Mouse (Mus musculus): ENCODE data around the gene Becn1. TPM values are rescaled to one million over a fixed set of nuclear protein-coding genes. Genes with fewer than 3 reads are reported as not detected.
A peak's percentile ranks its signal among the peaks of the same experiment; 100 is the strongest.

Becn1 gene
- polyA plus RNA-seq, 1 experiment from 2014 or later = 203 TPM

DNA sequence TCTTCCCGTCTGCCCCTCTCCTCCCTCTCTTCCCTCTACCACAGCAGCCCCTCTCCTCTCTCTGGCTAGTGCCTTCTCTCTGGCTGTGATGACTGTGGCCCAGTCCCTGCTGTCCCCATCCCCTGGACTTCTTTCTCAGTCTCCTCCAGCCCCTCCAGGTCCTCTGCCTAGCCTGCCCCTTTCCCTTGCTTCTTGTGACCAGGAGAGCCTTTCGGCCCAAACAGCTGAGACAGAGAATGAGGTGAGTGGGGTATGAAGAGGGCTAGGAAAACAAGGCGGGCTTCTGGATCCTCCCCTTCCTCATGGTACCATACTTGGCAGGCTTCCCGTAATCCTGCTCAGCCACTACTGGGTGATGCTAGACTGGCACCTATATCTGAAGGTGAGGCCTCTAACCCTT lies 26.8 kb downstream of the Becn1 start:
- H3K27me3 ChIP-seq = no peaks in the 10 kb centered on the region
- ChIA-PET CTCF (no interaction called here), POLR2A (interaction anchor here (6.1 kb wide), 1 partner anchor 16 kb away, joined by 51 read pairs; the partner anchor contains the start of gene Wnk4)
- in situ Hi-C loops (cut with MboI; ENCODE audit: low pct_unique_long_range_greater_than_20kb) = no loop called here
- TF ChIP-seq CTCF (IDR thresholded peaks at IDR 0.05) = no peak
- ATAC-seq (no peak), DNase-seq (ENCODE audit: low read depth, low spot score) (no peak)

- ChIA-PET CTCF (interaction anchor here (1.0 kb wide), 1 partner anchor 30 kb away, joined by 3 read pairs; the partner anchor contains the start of gene Becn1), POLR2A (interaction anchor here (1.6 kb wide), 1 partner anchor 12 kb away, joined by 5 read pairs; the partner anchor contains the start of gene Wnk4)
- no peak for TF ChIP-seq CTCF (IDR thresholded peaks at IDR 0.05)
- H3K27me3 ChIP-seq = no peaks in the 10 kb centered on the region
- ATAC-seq (no peak), DNase-seq (ENCODE audit: low read depth, low spot score) (no peak)
- in situ Hi-C loops (cut with MboI; ENCODE audit: low pct_unique_long_range_greater_than_20kb) = no loop called here
Observed at GRCm38 (mm10) chr11:101272446-101272845, 29.6 kb downstream of the Becn1 start.

GRCm38 (mm10) chr11:101269577-101270116 lies 32.4 kb downstream of the Becn1 start:
- ATAC-seq = no peak
- POLR2A ChIA-PET = interaction anchor here (0.7 kb wide), 1 partner anchor 20 kb away, joined by 3 read pairs; no protein-coding TSS in a partner anchor
- TF ChIP-seq CTCF (IDR thresholded peaks at IDR 0.05) = no peak
- DNase-seq (ENCODE audit: low read depth, low spot score) = no peak
- in situ Hi-C loops (cut with MboI; ENCODE audit: low pct_unique_long_range_greater_than_20kb) = no loop called here
- CTCF ChIA-PET = no interaction called here
- H3K27me3 ChIP-seq = no peaks in the 10 kb centered on the region

GRCm38 (mm10) chr11:101265906-101266305 lies 36.2 kb downstream of the Becn1 start:
- no peaks in the 10 kb centered on the region for H3K27me3 ChIP-seq
- DNase-seq (ENCODE audit: low read depth, low spot score) = no peak
- no peak for ATAC-seq
- ChIA-PET CTCF (interaction anchor here (0.8 kb wide), 1 partner anchor 129 kb away, joined by 3 read pairs; no protein-coding TSS in a partner anchor), POLR2A (interaction anchor here (1.1 kb wide), 1 partner anchor 12 kb away, joined by 3 read pairs; the partner anchor contains the start of gene Vps25)
- no peak for TF ChIP-seq CTCF (IDR thresholded peaks at IDR 0.05)
- in situ Hi-C loops (cut with MboI; ENCODE audit: low pct_unique_long_range_greater_than_20kb) = no loop called here

DNA sequence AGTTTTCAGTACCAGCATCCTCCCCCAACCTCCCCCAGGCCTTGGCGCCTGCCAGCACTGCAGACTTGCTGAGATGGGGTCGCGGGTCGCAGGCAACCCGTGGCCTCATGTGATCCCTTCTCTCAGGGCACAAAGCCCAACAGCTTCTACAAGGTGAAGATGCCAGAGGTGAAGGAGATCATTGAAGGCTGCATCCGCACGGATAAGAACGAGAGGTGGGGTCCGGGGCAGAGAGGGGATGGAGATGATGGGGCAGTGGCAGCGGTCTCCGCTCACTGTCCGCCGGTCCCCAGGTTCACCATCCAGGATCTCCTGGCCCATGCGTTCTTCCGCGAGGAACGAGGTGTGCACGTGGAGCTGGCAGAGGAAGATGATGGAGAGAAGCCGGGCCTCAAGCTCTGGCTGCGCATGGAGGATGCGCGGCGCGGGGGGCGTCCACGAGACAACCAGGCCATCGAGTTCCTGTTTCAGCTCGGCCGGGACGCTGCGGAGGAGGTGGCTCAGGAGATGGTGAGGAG lies 37.1 kb downstream of the Becn1 start:
- H3K27me3 ChIP-seq = no peaks in the 10 kb centered on the region
- POLR2A ChIA-PET = no interaction called here
- in situ Hi-C loops (cut with MboI; ENCODE audit: low pct_unique_long_range_greater_than_20kb) = no loop called here
- DNase-seq (ENCODE audit: low read depth, low spot score) (no peak), ATAC-seq (no peak)
- no peak for TF ChIP-seq CTCF (IDR thresholded peaks at IDR 0.05)
- CTCF ChIA-PET = no interaction called here

GRCm38 (mm10) chr11:101263989-101264280 lies 38.2 kb downstream of the Becn1 start:
- CTCF ChIA-PET = no interaction called here
- ATAC-seq = no peak
- TF ChIP-seq CTCF (IDR thresholded peaks at IDR 0.05) = no peak
- POLR2A ChIA-PET = no interaction called here
- in situ Hi-C loops (cut with MboI; ENCODE audit: low pct_unique_long_range_greater_than_20kb) = no loop called here
- no peaks in the 10 kb centered on the region for H3K27me3 ChIP-seq
- DNase-seq (ENCODE audit: low read depth, low spot score) = no peak

DNA sequence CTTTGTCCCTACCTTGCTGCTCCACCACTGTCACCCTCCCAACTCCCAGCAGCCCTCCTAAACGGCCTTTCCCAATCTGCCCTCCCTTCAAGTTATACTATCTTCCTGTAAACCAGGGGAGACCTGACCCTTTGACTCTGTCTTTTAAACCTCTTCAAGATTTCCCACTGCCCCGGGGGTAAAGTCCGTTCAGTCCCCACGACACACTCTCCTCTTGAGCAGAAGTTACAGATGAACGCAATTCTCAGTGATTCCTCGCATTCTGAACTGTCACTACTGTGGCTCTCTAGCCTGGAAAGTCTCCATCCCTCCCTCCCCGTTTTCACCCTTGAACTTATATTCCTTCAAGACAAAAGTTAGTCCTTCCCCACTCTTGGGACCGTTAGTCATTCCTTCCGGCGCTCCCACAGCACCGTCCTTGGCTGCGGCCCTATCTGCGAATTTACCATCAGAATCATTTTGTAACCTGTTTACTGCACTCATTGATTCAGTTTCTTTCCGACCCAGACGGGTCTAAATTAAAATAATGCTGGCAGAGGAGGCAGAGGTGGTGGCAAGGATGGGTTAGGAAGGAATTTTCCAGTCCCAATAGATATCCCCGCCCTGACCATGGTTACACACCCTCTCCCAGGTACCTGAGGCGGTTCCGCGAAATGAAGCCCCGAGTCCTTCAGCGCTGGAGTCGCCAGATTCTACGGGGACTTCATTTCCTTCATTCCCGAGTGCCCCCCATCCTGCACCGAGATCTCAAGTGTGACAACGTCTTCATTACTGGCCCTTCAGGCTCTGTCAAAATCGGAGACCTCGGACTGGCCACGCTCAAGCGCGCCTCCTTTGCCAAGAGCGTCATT lies 38.7 kb downstream of the Becn1 start:
- POLR2A ChIA-PET = no interaction called here
- TF ChIP-seq CTCF (IDR thresholded peaks at IDR 0.05) = no peak

GRCm38 (mm10) chr11:101262272-101262967 lies 39.7 kb downstream of the Becn1 start:
- in situ Hi-C loops (cut with MboI; ENCODE audit: low pct_unique_long_range_greater_than_20kb) = no loop called here
- ChIA-PET POLR2A (no interaction called here), CTCF (no interaction called here)
- ATAC-seq (no peak), DNase-seq (ENCODE audit: low read depth, low spot score) (no peak)
- no peaks in the 10 kb centered on the region for H3K27me3 ChIP-seq
- no peak for TF ChIP-seq CTCF (IDR thresholded peaks at IDR 0.05)

More for the DNA sequence above, 38.7 kb downstream of the Becn1 start:
- DNase-seq (ENCODE audit: low read depth, low spot score) = no peak
- CTCF ChIA-PET = no interaction called here
- no peaks in the 10 kb centered on the region for H3K27me3 ChIP-seq
- in situ Hi-C loops (cut with MboI; ENCODE audit: low pct_unique_long_range_greater_than_20kb) = no loop called here
- ATAC-seq = no peak

GRCm38 (mm10) chr11:101260826-101261380 lies 41.2 kb downstream of the Becn1 start:
- TF ChIP-seq CTCF (IDR thresholded peaks at IDR 0.05) = no peak
- ChIA-PET CTCF (interaction anchor here (1.5 to 2.6 kb wide), 2 partner anchors 41 to 45 kb away, joined by 3 to 17 read pairs; partner anchors contain the start of gene Becn1), POLR2A (interaction anchor here (0.6 to 4.8 kb wide), 7 partner anchors 8 to 41 kb away, joined by 3 to 51 read pairs (median 4); partner anchors contain the start of genes Becn1, Cntd1 and Coa3)
- ATAC-seq (peak; percentile 7), DNase-seq (ENCODE audit: low read depth, low spot score) (no peak)
- in situ Hi-C loops (cut with MboI; ENCODE audit: low pct_unique_long_range_greater_than_20kb) = no loop called here
- no peaks in the 10 kb centered on the region for H3K27me3 ChIP-seq
